Mouse (Mus musculus) spleen, postnatal 4 days (tissue): ENCODE measurements around the gene Filip1.

ENCODE experiments used
- DNase-seq, 2 experiments: peaks; one replicate each; pipeline ENCODE4 v3.0.0; 2022; ENCODE audit warnings: low spot score in 2 of 2

Filip1 gene

DNA sequence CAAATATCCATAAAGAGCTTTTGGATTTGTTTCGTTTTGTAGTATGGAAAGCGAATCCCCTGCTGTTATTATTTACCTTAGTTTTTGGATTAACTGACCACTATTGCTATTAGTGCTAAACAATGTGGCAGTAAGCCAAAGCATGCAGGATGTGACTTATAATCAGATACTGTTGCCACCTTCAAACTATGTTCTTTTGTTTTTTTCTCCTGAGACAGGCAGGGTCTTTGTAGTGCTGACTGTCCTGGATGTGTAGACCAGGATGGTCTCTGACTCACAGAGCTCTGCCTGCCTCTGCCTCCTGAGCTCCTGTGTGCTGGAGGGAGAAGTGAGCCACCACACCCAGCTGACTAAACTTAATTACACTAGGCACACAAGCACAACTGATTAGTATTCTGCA, 33.4 kb downstream of the Filip1 start:
- no peak for DNase-seq

DNA sequence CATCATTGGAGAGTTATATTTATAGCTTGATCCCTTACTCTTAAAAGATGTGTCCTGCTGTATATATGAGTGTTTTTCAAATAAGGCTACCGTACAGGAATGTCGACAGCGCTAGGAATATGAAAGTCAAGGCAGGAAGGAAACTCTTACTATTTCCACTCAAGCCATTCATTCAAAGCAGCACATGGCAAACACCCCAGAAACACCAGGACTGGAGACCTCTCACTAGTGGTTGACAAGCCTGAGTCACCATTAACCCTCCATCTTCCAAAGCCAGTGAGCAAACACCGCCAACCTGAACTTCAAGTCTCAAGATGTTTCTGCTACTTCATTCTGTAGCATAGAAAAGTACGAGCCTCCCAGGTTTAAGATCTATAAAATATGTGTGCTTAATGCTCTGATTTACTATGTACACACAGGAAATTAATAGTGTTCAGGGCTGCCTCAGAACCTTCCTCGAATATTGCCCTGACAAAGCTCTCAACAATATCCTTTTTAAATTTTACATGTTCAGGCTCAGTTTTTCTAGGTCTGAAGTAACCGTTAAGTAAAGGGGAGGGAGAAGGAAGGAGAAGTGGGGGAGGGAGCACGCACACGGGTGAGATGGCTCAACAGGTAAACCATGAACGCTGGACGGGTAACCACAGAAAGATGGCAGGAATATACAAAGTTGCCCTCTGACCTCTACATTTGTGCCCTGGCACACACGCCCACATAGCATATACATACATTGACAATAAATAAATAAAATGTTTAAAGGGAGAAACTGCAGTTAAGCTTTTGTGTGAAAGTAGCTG, 34.2 kb downstream of the Filip1 start:
- DNase-seq: no peak

DNA sequence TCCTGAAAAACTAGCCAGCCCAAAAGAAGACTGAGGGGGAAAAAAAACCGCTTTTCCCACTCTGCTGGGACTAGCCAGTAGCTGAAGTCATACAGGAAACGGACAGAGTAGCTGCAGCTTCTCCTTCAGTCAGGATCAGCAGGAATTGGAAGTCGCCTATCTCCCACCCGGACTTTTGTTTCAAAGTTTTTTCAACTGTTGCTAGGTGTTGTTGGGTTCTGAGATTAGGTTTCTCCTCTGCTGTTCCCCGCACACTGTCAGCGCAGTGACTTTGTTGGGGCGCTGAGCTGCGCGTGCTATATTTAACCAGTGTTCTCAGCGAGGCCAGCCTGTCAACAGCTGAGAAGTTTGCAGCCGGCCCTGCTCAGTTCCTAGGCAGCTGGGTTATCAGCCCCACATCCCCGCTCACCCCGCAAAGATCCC, 35.1 kb downstream of the Filip1 start:
- no peak for DNase-seq

DNA sequence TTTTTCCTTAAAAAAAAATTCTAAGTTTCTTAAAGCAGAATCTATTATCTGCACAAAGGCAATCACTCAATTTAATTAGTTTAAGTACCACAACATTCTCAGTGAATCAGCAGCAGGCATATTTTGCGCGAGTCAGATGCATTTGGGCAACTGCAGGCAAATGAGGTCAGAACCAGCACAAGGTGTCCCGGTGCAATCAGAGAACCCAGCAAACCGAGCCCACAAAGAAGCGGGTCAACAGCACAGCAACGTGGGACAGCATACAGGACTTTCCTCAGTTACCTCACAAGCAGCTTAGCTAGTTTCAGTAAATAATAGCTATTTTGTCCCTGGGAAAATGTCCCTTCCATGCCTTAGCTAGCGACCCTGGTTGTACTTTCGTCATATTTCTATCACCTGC, 35.9 kb downstream of the Filip1 start:
- no peak for DNase-seq

DNA sequence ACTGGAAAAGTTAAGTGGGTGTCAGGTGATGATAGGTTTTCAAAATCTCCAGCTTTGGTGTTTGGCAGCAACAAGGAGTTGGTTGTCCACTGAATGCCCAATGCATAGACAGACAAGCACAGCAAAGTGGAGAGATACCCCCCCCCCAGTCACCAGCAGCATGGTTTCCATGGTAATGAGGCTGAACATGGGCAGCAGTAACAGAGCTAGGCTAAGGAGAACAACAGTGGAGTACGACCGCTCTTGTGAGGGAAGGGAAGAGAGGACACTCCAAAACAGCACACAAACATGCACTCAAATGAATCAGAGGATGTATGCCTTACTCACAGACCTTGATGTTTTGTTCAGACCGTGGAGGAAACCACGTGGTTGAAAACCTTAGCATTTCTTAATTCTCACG, 37.5 kb downstream of the Filip1 start:
- no peak for DNase-seq

DNA sequence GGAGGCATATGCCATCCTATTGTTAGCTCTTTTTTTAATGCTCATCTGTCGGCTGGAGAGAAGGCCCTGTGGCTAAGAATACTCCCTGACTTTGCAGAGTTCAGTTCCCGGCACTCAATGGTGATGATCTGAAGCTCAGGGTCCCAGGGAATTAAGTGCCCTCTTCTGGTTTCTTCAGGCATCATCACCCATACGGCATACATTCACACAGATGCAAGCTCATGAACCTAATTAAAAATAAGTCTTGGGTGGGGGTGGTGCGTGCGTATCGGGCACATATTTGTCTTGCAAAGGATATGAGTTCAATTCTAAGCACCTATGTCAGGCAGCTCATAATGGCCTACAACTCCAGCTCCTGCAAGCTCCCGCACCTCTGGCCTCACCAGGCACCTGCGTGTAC, 39.1 kb downstream of the Filip1 start:
- DNase-seq: no peak

DNA sequence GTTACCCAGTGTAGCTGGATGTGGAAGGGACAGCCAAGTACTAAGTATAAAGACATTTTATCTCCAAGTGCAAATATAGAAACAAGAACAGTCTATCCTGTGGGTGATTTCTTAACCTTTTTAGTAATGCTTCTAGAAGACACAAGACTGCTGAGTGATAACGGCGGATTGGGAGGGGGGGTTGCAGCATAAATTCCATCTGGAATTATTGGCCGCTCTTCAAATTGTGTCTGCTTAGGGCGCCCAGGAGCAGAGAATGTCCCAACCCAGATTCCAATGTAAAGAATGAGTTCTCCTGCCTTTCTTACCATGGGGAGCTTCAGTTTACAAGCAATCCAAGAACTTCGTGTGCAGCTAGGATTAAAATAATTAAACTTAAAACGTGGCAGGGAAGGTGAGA, 39.9 kb downstream of the Filip1 start:
- DNase-seq: no peak

DNA sequence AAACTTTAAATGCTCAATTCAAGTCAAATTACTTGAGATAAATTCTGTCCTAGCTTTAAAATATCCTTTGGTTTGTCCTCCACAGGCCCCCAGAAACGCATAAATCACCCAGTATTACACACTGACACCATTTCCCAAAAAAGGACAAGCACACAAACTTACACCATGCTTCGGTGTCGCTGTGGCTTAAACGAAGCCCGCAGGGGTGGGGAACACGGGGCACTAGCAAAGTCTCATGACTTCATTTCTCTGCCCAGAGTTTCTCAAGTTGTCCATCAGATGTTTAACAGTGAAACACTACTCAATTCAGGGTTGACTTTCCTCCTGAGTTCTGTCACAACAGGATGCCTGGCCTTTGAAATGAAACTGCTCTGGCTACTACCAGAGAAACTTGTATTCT, 41.0 kb downstream of the Filip1 start:
- DNase-seq: no peak

DNA sequence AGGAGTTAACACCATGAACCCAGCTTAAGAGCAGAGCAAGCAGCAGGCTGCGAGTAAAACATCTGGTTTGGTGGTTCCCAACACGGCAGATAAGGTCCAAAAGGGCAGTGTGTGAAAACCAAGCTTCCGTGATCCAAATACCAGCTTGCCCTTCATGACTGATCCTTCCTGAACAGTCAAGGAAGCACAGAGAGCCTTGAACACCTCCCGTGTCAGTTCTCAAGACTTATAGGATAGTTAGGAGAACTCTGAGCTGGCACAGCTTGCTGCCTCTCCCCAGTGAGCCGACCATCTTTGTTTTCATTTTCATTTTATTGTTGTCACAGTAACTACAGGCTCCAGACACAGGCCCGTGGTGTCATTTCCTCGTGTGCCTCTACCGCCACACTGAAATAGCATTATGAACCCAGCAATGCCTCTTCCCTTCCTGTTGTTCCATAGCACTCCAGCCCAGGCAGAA, 42.0 kb downstream of the Filip1 start:
- DNase-seq: no peak

DNA sequence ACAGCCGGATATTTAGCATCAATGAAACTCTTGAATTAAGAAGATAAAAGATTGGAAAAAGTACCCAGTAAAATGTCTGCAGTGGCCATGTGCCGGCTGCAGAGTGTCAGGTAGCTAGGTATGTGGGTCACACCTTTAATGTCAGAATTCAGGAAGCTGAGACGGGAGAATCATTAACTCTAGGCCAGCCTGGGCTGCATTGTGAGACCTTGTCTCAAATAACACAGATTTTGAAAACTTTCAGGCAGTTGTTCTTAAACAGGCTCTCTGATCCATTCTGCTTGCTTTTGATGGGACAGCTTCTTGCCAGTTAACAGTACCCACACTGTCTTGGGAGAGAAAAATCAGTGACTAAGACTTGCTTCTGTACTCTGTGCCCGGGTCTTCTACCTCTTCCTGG, 43.1 kb downstream of the Filip1 start:
- DNase-seq: no peak

DNA sequence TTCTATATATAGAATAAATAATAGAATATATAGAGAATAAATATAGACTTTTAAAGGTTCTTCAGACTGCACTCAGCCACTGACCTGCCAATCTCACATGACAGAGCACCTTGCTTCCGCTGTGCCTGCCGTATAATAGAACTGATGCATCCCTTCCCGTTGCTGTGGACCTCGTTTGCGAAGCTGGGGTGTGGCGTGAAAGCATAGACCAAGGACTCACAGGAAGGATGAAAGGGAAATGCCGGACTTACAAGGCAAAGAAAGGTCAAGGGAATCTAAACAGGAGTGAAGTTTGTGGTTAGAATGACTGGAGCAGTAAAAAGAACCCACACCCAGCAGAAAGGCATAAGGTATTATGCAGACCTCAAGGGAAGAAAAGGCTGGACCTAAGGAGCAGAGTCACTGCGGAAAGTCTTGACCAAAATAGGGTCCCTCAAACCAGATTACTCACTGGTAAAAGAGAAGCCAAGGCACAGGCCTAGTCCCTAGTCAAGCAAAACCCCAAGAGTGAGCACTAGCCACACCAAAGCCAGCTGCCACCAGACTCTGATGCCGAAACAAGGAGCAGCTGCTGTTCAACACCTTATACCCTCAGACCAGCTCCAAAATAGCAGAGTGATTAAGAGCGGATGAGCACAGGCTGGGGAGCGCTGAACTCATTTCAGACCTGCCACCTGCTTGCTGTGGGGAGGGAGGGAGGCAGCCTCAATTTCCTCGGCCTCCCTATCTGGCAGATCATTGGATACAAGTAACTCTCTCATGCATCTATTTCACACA, 45.8 kb downstream of the Filip1 start:
- DNase-seq: no peak

DNA sequence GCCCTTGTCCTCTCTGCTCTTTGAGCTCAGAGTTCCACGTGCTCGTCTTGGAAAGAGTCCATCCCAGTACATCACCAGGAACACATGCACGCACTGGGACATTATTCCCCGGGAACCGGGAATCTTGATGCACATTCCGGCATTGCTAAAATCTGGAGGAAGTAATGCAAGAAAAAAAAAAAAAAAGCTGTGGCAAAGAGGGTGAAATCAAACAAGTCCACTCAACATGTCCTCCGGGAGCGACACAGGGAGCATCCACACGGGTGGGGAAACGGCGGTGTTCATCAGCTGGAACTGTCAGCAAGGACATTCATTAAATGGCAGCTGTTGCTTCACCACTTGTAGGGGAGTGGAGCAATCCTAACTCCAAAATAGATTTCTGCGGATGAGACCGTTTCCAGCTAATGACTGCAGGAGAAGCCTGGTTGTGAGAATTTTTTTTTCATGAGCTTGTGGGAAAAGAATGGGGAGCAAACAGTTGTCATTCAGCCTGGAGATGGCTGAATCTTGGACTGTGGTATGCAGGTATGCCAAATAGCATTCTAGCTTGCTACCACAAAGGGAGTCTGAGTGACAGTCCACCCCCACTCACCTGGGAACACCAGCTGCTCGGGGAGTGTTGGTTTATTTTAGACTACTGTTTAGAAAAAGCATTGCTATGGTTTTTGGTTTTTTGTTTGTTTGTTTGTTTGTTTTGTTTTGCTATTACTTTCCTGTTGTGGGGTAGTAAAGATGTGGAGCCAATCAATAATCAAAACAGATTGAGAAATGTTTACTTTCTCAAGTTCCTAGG, 46.9 kb downstream of the Filip1 start:
- no peak for DNase-seq

DNA sequence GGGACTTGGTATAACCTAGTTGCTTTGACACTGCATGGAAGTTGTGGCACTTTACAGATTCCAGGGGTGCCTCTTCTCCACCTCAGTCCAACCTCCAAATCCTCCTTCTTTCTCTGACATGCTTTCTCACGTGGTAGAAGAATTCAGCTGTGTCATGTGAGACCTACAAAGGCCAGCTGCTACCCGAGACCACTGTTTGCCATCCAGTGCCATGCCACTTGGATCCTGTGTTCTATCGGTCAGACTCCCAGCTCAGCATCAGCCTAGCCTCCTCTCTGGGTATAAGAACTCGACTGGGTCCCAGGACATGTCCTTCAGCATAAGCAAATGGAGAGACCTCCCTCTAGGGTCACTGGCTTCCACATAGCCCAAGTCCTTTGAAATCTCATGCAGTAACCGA, 47.6 kb downstream of the Filip1 start:
- no peak for DNase-seq

DNA sequence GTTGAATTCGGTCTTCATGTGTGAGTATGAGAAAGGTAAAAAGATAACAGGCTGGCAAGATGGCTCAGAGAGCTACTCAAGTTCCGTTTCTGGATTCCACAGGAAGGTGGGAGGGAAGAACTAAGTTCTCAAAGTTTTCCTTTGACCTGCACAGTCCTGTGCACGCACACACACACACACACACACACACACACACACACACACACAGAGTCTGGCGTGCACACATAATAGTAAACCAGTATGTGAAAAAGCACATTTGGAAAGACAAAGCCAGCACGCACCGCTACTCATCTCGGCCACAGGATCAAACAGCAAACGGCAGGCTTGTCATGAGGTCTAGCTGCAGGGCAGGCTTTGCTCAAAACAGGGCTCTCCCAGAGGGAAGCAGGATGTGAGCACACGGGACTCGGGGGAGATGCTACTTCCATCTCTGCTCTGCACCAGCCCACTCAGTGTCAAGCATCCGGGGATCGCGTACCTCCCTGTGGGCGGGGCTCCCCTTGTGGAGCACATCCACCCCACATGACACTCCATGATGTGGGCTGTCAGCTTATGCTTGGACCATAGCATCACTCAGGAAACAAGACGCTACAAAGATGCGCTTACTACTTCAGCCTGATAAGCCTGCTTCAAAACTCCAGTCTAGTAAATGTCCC, 50.9 kb downstream of the Filip1 start:
- DNase-seq: no peak

DNA sequence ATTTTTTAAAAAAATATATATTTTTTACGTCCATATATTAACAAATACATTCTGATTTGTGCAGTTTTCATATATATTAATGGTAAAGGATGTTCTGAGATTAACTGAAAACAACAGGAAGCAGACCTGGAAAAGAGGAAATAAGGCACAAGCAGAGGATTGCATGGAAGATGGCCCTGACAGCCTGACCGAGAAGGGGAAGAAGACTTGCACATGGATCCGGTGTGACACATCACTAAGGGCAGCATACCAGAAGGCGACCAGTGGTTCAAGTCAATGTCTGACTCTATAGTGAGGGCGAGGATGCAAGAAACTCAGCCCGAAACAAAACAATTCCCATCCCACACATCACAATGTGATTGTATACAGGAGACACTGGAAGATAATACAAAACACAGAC, 52.2 kb downstream of the Filip1 start:
- DNase-seq: no peak

DNA sequence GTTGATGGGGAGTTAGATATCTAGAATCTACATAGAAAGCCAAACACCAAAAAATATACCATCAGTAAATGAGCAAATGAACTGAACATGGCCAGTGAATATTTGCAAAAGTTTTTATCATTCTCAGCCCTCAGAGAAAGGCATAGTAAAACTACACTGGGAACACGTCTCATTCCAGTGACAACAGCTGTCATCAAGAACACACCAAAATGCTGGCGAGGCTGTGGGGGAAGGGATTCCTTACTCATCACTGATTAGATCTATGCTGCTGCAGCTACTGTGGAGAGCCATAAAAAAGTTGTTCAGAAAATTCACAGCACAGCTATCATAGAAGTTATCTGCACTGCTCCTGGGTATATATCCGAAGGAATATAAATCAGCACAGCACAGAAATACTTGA, 54.3 kb downstream of the Filip1 start:
- DNase-seq: no peak

DNA sequence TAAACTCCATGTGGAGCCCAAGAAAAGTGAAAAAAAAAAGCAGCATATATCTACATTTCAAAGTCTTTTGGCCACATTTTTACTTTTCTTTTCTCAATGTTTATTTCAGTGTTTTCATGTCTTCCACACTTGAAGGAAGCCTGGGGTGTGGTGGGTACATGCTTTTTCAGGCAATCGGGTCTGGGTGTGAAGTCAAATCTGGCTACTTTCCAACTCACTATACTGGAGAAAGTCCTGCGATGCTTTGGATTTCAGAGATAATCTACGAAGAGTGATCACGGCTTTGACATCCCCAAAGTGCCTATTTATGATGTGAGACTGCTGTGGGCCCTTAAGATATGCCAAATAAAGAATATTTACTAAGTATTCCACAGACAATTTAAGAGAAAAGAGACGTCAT, 57.7 kb downstream of the Filip1 start:
- no peak for DNase-seq

DNA sequence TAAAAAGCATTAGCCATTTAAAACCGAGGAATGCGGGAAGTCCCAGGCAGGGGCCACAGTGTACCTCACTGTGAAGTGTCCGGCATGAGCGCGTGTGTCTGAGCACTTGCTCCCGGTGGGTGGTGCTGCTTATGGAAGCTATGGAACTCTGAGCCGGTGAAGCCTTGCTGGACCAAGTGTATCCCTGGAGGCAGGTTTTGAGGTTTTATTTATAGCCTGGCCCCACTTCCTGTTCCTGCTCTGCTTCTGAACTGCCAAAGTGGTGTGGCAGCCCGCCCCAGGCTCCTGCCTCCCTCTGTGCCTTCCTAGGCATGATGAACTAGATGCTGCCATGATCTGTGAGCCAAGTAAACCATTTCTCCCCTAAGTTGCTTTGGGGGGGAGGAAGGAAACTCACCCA, 60.7 kb downstream of the Filip1 start:
- no peak for DNase-seq

DNA sequence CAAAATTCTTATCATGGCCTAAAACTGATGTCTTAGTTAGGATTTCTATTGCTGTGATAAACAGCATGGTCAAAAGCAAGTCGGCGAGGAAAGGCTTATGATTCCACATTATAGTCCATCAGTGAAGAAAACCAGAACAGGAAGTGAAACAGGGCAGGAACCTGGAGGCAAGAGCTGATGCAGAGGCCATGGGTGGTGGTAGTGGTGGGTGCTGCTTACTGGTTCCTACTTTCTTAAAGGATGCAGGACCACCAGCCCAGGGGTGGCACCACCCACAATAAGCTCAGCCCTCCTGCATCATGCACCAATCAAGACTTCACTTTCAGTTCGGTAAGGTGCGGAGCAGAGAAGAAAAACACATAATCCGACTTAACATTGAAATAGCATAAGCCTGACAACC, 61.3 kb downstream of the Filip1 start:
- no peak for DNase-seq

DNA sequence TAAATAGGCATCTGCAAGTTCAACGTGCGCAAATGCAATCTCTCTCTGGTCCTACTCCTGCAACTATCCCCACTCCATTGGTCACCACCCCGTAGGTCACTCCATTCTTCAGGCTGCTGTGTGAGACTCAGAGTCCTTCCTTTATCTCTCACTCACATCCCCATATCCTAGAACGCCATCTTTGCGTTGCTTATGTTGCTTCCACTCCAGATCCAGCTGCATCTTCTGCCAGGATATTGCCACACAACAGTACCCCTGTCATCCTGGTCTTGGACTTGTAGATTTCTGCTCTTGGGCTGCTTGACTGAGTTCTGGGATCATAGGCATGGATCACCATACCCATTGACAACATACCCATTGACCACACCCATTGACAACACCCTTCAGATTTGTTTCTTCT, 62.0 kb downstream of the Filip1 start:
- no peak for DNase-seq

DNA sequence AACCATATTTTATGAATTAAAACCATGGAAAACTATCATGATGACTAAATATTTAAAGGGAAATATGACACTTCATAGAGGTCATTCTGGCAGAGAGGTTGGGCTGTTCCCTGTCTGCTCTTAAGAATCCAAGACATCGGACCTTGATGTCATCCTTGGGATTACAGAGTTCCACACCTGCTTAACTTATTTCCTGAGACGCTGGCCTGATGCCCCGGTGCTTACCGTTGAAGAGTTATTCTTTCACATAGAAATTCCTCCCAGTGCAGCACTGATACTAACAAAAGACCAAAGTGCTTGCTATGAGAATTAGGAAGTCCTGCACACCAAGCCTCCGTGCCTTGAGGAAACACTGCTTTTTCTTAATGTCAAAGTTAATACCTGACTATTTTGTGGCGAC, 62.6 kb downstream of the Filip1 start:
- DNase-seq: no peak

DNA sequence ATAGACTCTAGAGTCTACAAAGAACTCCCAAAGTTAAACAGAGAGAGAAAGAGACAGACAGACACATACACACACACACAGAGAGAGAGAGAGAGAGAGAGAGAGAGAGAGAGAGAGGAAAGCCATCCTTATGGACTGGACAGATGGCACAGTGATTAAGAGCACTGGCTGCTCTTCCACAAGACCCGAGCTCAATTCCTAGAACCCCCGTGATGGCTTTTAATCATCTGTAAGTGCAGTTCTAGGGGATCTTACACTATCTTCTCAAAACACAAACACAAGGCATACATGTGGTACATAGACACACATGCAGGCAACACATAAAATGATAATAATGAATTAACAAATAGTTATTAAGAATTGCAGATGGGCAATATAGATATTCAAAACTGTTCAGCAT, 64.3 kb downstream of the Filip1 start:
- DNase-seq: no peak
